Mouse (Mus musculus) cerebellum, postnatal 4 days (tissue): ENCODE measurements around the gene Pigt.

Source experiments
- DNase-seq, 2 experiments: peaks; one replicate each; pipeline ENCODE4 v3.0.0; 2022; ENCODE audit warnings: low spot score in 2 of 2, mixed read lengths in 1 of 2

Gene Pigt

GRCm38 (mm10) chr2:164496847-164497690 is at the start of gene Pigt:
Gene Pigt, plus strand, starts transcription at chr2:164497520.
- peak; percentile 66 to 82 for DNase-seq

GRCm38 (mm10) chr2:164448140-164448539 is 49.2 kb upstream of the Pigt start:
- DNase-seq: no peak

DNA sequence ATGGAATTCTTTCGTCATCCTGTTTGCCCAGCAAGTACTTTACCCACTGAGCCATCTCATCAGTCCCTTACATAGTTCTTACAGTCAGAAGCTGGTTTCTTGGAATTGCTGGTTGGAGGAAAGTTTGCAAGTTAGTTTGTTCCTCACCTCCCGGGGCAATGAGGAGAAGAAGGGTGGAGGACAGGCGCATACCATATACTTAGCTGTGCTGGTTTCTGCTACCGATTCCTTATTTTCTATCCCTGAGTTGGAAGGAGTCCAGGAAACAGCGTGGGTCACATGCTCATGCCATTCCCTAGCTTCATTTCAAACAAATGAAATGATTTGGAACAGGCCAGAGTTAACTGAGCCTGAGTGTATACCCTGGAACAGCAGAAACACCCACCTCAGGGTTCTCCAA is 48.4 kb upstream of the Pigt start:
- no peak for DNase-seq

DNA sequence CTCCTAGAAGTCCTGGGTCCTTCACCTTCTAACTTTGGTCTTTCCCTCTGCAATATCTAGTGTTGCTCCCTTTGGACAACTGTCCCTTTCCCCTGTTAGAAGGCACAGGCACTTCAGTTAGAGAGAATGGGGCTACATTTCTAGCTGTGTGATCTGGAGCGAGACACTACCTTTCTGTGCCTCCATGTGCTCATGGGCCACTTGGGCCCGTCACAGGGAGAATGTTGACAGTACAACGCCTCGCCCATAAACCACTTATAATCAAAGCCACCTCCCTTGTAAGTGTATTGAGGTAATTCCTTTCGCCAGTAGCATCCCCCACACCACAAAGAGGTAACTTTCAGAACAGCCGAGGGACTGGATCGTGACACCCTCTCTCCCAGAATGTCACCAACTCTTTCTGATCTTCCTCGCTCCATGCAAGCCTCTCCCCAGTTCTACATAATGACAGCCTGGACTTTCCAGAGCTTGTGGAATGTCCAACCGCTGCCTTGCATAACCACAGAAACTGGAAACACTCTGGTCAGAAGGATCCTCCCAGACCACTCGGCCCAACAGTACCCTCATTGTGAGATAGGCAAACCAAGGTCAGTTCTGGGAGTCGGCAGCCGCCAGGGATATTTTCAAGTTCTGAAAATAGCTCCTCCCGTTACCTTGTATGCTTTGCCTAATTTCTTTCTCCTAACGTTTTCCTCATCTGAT is 47.8 kb upstream of the Pigt start:
- no peak for DNase-seq

DNA sequence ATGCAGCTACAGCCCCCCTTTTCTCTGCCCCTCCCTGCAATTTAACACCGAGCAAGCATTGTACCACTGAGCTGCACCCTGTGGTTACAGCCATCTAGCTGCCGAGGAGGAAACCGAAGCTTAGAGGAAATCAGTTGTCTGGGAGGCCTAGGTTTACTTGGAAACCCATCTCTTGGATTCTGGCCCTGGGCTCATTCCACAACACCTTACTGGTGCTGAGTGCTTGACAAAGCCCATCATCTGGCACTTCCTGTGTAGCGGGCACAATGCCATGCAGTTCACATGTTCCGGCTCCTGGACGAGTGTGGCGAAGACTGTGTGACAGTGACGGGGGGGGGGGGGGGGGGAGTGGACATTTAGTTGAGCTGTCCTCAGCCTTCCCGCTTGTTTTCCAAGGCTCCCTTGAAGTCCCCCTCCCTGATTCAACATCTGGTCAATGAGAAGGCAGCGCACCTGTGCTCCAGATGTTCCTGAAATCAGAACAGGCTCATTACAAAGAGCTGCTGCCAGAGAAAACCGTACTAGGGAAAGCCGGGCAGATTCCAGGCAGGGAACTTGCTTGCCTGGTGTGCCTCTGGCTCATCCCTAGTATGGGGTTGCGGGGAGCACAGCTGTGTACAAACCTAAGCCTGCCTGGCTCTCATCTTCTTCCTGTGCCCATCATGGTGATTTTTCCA is 45.2 kb upstream of the Pigt start:
- no peak for DNase-seq

- DNase-seq: no peak
Measured at GRCm38 (mm10) chr2:164453047-164453757, 44.1 kb upstream of the Pigt start.

GRCm38 (mm10) chr2:164453887-164454500 is 43.3 kb upstream of the Pigt start:
- DNase-seq: no peak

GRCm38 (mm10) chr2:164454846-164455245 is 42.5 kb upstream of the Pigt start:
- no peak for DNase-seq

DNA sequence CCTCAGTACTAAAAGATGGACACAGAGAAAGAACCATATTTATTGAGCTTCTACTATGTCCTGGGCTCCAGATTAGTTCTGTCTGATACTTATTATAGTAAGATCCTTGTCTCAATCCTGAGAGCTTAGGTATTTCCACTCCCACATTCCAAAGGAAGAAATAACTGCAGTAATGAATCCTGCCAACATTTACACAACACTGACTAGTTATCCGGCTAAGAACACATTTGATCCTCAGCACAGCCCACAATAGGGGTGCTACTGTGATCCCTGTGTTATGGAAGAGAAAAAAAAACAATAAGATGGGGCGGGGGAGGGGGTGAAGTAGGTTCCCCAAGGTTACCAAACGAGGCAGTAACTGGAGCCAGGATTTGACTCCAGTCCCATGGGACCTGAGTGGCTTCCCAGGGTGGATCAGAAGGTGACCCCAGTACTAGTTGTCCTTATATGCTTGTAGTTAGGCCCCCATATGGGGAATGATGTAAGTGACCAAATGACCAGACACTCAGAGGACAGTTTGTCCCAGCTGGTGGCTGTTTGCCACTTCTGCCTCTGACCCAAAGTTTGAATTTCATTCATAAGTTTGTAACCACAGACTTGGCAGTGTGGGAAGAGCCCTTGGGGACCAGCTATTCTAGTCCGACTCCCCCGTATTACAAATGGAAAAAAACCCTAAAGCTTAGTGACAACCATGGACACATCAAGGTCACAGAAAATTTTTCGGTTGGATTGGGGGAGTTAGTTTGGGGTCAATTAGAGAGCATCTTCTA is 41.7 kb upstream of the Pigt start:
- DNase-seq: no peak

- DNase-seq: no peak
Measured at GRCm38 (mm10) chr2:164456413-164456812, 40.9 kb upstream of the Pigt start.

- no peak for DNase-seq
Measured at GRCm38 (mm10) chr2:164456864-164457300, 40.4 kb upstream of the Pigt start, which contains the start of gene Sys1. Gene Sys1, plus strand, starts transcription at chr2:164456964.

DNA sequence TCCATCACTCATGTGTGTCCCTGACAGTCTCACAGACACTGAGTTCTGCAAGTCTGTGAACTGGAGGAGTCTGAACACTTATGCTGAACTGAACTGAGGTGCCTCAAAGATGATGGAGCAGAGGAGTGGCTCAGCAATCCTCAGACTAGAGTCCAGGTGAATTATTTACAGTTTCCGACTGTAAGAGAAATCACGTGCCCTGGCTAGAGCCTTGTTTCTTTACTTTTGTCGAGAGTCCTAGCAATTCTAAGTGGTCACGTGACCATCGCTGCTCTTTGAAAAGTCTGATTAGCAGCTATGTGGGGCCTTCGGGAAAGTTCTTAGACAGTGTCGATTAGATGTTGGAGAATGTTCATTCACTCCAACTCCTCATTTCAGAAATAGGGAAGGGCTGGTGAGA is 39.4 kb upstream of the Pigt start:
- no peak for DNase-seq

GRCm38 (mm10) chr2:164458535-164458934 is 38.8 kb upstream of the Pigt start:
- DNase-seq: no peak

DNA sequence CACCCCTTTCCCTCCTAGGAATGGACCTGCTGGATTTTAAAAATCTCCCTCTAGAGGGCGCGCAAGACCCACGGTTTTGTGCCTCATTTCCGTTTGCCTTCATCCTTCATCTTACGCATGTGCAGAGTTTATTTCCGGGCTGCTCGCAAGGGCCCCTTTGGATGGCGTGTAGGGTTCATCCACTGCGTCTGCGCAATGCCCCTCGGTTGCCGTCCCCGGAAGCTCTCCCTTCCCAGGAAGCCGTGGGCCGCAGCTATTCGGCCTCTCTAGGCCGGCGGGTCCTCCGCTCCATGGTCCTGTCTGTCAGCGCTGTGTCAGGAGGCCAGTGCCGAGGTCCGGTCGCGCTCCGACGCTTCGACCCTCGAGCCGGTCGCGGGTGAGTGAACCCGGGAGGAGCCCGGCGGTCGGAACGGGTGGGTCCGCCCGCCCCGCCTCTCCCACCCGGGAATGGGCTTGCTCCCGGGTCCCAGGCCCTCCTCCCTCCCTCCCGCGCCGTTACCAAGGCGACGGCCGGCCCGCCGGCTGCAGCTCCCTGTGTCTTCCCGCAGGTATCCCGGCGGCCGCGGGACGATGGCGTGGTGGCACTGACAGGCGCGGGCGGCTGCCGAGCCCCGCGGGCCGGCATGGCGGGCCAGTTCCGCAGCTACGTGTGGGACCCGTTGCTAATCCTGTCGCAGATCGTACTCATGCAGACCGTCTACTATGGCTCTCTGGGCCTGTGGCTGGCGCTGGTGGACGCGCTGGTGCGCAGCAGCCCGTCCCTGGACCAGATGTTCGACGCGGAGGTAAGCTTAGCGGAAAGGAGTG is 36.4 kb upstream of the Pigt start, which contains the start of gene Gm20458:
TSS of gene Gm20458 (plus strand) at position 223 of the 807 bp plus-strand sequence.
- DNase-seq: peak; percentile 80 to 93

DNA sequence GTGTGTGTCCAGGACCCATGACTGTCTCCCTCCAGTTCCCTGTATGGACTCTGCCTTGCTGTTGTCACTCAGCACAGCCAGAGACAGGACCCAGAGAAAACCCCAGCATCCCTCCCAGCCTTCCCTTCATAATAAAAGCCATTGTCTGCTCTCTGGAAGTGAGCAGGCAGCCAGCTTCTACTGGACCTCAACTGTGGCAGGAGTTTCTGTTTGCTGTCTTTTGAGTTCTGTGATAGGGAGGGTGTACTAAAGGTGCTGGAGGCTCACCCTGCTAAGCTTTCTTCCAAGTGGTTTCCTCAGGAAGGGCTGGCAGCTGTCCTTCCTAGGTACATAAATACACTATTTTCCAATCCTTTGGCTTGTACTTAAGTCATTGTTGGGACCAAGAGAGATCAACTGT is 32.2 kb upstream of the Pigt start:
- no peak for DNase-seq

GRCm38 (mm10) chr2:164466787-164467186 is 30.5 kb upstream of the Pigt start:
- DNase-seq: no peak

GRCm38 (mm10) chr2:164470254-164470653 is 27.1 kb upstream of the Pigt start:
- peak in 1 of 2 experiments; percentile 53 for DNase-seq

DNA sequence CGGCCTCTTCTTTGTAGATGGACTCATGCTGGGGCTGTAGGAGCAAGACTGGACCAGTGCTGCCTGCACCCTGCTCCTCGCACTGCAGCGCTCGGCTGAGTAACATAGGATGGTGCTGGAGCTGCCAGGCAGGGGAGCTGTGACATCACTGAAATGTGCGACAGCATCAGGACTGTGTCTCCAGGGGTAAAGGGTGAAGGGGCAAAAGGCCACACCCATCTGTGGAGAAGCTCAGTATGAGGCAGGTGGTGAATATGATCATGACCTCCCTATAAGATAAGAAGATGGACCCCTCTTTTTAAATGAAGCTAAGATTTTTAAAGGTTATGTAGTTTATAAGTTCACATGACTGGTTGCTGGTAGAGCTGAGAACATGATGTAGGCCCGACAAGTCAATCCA is 23.7 kb upstream of the Pigt start, which contains the start of gene Trp53tg5:
TSS of gene Trp53tg5 (minus strand) at position 101 of the 400 bp plus-strand sequence.
- DNase-seq: no peak

- DNase-seq: no peak
Measured at GRCm38 (mm10) chr2:164485681-164486257, 11.6 kb upstream of the Pigt start, which contains the start of gene Dbndd2. Gene Dbndd2, plus strand, starts transcription at chr2:164486106.
